Mouse (Mus musculus): ENCODE measurements around the gene Cldn22. TPM values are rescaled to one million over a fixed set of nuclear protein-coding genes. Genes with fewer than 3 reads are reported as not detected.
A peak's percentile ranks its signal among the peaks of the same experiment; 100 is the strongest.
"Not testable (repeated sequence)": the region's sequence is repeated elsewhere in the genome, so short reads cannot be mapped to it uniquely, and the experiment has no call there.

The Cldn22 gene
- total RNA-seq, 2 experiments from 2014 or later = 3.1 to 5.1 TPM

- no peak for TF ChIP-seq CTCF (conservative IDR thresholded peaks at IDR 0.05)
- Histone ChIP-seq H3K4me3 (no peak overlapping the region), H3K27ac (no peak overlapping the region)
- no peak for DNase-seq (ENCODE audit: low spot score in 2 of 2)
These were observed 14.2 kb upstream of the Cldn22 start for GRCm38 (mm10) chr8:47809970-47810665.

DNA sequence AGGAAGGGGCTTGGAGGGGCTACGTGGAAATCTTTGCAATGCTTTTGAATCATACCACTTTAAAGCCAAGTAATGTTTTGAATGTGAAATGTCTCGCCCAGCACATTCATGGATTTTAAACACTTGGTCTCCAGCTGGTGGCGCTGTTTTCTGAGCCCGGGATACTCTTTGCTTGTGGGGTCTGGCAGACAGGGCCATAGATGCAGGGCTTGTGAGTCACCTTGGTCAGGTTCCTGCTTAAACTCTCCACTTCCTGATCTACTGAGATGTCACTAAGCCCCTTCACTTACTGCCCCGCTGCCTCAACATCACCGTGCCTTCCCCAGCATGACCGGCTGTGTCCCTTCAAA, 13.6 kb upstream of the Cldn22 start:
- Histone ChIP-seq H3K4me3 (no peak overlapping the region), H3K27ac (no peak overlapping the region)
- TF ChIP-seq CTCF (conservative IDR thresholded peaks at IDR 0.05) = peak; percentile 36
- no peak for DNase-seq (ENCODE audit: low spot score in 2 of 2)

GRCm38 (mm10) chr8:47811221-47811620, 13.1 kb upstream of the Cldn22 start:
- Histone ChIP-seq H3K4me3 (no peak overlapping the region), H3K27ac (no peak overlapping the region)
- no peak for DNase-seq (ENCODE audit: low spot score in 2 of 2)
- TF ChIP-seq CTCF (conservative IDR thresholded peaks at IDR 0.05) = no peak

DNA sequence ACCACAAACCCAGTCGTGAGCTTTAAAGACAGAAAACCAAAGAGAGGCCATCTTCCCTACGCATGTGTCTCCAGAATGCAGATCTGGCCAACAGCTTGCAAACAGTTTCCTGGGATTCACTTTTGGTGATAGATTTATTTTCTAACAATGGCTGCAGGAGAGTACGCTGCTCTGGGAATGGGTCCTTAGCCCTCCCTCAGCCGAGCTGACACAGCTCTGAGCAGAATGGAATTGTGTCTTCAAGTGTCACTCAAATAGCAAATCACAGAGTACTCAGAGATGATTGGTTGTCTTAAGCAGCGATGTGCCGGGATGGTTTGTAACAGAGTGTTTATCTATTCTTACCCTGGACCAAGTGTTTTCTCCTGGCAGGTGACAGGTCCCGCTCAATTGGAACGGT, 5.2 kb upstream of the Cldn22 start:
- no peak overlapping the region for H3K4me3 ChIP-seq
- no peak for TF ChIP-seq CTCF (conservative IDR thresholded peaks at IDR 0.05)
- H3K27ac ChIP-seq = no peak overlapping the region
- no peak for DNase-seq (ENCODE audit: low spot score in 2 of 2)

DNA sequence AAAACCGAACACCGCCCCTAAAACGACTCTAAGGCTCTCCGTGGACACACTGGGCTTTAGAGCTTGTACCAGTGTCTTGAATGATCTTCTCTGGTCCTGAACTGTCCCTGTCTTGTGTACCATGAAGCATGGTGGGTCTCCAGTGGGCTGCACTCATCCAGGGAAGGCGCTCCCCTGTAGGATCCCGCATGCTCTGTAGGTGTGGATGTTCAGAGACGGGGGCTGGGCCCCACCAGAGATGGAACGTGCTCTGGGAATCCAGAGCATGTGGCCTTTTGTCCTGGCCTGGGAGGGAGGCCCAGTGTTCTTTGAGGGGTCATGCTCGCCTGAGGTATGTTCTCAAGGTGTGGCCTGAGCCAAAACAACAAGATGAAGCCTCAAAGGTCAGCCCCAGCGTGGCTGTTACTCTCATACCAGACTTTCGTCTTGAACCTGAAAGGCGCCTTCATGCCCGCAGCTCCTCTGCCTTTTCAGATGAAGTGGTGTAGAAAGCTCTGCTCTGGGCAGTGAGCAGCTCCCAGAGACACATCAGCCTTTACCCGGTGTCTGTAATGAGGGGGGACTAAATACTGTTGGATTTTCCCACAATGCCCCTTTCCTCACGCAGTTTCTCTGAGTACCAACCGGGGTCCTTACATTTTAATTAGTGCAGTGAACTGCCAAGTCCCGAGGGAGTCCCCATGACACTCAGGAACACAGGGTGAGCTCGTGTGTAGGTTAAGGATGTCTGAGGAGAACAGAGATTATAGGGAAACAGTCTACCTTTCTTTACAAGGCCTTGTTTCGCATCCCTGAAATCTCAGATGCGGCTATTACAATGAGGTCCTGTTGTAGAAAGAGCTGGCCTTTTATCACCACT, 3.1 kb upstream of the Cldn22 start:
- Histone ChIP-seq H3K4me3 (no peak overlapping the region), H3K27ac (no peak overlapping the region)
- no peak for DNase-seq (ENCODE audit: low spot score in 2 of 2)
- TF ChIP-seq CTCF (conservative IDR thresholded peaks at IDR 0.05) = no peak

DNA sequence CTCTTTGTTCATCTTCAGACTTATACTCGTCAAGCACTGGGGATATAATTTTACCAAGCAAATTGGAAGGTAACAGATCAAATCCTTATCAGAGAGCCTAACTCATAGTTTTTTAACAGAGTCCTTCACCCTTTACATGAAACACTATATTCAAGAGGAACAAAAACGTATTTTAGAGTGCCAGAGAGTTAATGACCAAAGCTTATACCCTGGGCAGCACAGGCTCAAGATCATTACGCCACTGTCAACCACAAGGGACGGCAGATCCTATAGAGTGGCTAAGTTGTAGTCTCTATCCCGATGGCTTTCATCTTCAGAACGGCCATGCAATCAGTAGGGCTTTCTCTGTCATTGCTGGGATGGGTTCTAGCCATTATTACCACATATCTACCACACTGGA, 2.4 kb upstream of the Cldn22 start, which contains the start of gene Cldn24:
Cldn24 (plus strand) TSS at position 301 of the 400 bp plus-strand sequence.
- Histone ChIP-seq H3K4me3 (no peak within 1 kb of the TSS), H3K27ac (no peak within 1 kb of the TSS)
- no peak for DNase-seq (ENCODE audit: low spot score in 2 of 2)
- no peak for TF ChIP-seq CTCF (conservative IDR thresholded peaks at IDR 0.05)

DNA sequence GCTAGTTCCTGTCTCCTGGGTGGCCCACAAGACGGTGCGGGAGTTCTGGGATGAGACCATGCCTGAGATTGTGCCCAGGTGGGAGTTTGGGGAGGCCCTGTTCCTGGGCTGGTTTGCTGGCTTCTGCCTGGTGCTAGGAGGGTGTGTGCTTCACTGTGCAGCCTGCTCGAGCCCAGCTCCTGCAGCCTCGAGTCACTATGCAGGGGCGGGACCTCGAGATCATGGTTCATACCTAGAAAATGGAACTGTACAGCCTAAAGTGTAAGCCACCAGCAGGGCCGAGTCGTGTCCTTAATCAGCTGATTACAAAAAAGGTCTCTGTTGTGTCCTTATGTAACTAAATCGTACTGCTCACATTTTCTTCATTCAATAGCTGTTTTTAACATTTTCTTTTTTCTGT, 1.7 kb upstream of the Cldn22 start:
- DNase-seq (ENCODE audit: low spot score in 2 of 2); H3K4me3 ChIP-seq; H3K27ac ChIP-seq: not testable (repeated sequence)

GRCm38 (mm10) chr8:47823777-47824176, 505 bp upstream of the Cldn22 start:
- no peak overlapping the region for H3K4me3 ChIP-seq
- TF ChIP-seq CTCF (conservative IDR thresholded peaks at IDR 0.05) = no peak
- no peak overlapping the region for H3K27ac ChIP-seq
- no peak for DNase-seq (ENCODE audit: low spot score in 2 of 2)

DNA sequence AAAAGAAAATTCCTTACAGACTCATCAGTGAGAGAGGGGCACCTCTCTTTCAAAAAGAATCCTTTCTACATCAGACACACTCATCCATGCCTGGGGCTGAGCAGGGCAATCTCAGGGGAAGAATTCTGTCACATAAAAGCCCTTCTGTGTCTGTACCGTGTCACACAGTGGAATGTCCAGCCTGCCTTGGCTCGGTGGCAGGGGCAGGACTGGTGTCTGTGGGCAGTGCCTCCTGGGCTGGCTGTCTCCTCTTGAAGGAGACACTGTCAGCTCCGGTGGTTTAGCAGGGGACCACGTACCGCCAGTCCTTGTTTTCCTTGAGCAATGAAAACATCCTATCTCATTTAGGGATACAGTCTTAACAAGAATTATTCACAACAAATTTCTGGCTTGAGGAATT, 1.3 kb downstream of the Cldn22 start:
- no peak for TF ChIP-seq CTCF (conservative IDR thresholded peaks at IDR 0.05)
- no peak overlapping the region for H3K4me3 ChIP-seq
- 0 out of 2 replicates have a peak overlapping the region, but pooled peaks have one; percentile 3 for H3K27ac ChIP-seq
- DNase-seq (ENCODE audit: low spot score in 2 of 2) = no peak

DNA sequence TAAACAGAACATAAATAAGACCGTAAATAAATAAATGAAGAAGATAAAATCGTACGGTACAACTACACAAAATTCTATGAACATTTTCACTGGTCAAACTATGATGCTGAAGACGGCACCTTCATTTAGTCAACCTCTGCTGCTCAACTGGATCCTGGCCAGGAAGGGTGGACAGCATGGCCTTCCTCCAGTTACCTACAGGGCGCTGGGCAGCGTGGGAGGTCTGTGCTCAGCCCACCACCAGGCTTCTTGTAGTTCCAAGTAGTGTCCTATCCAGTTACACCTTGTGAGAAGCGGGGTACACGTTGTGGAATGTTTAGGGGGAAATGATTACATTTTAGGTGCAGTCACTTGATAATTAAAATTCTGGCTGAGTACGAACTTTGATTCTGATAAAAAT, 2.6 kb downstream of the Cldn22 start:
- no peak for DNase-seq (ENCODE audit: low spot score in 2 of 2)
- no peak for TF ChIP-seq CTCF (conservative IDR thresholded peaks at IDR 0.05)
- H3K4me3 ChIP-seq = no peak overlapping the region
- H3K27ac ChIP-seq = no peak overlapping the region

- H3K4me3 ChIP-seq = no peak overlapping the region
- TF ChIP-seq CTCF (conservative IDR thresholded peaks at IDR 0.05) = no peak
- no peak for DNase-seq (ENCODE audit: low spot score in 2 of 2)
- no peak overlapping the region for H3K27ac ChIP-seq
These were observed 8.3 kb downstream of the Cldn22 start for GRCm38 (mm10) chr8:47832616-47833015.

DNA sequence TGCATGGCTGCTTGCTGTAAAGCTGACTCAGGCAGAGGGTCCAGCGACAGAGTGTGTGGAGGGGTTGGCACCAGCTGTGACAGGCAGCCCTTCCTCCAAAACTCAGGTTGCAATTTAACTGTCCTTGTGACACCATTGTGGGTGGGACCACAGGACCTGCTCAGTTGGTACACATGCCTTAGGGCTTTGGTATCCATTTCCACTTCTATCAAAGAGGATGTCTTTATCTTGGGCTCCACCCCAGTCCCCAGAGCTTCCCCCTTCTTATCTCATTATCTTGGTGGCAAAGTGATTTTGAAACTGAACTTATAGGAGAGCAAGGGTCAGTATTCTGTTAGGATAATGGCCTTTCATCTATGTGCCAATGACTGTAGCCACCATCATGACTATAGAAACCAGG, 9.7 kb downstream of the Cldn22 start:
- Histone ChIP-seq H3K4me3 (no peak overlapping the region), H3K27ac (no peak overlapping the region)
- DNase-seq (ENCODE audit: low spot score in 2 of 2) = no peak
- TF ChIP-seq CTCF (conservative IDR thresholded peaks at IDR 0.05) = no peak

GRCm38 (mm10) chr8:47843063-47843462, 18.8 kb downstream of the Cldn22 start:
- Histone ChIP-seq H3K4me3 (no peak overlapping the region), H3K27ac (no peak overlapping the region)
- TF ChIP-seq CTCF (conservative IDR thresholded peaks at IDR 0.05) = peak; percentile 52
- DNase-seq (ENCODE audit: low spot score in 2 of 2) = no peak

- H3K27ac ChIP-seq = no peak overlapping the region
- no peak overlapping the region for H3K4me3 ChIP-seq
- DNase-seq (ENCODE audit: low spot score in 2 of 2) = no peak
- TF ChIP-seq CTCF (conservative IDR thresholded peaks at IDR 0.05) = no peak
These were observed 19.4 kb downstream of the Cldn22 start for GRCm38 (mm10) chr8:47843651-47844050.
